Mouse (Mus musculus) effector memory CD4-positive, alpha-beta T cell, adult 7 months (primary cell): ENCODE results near the gene Rsl1. TPM values are rescaled to one million over a fixed set of nuclear protein-coding genes. Genes with fewer than 3 reads are reported as not detected.

Experiments
- polyA plus RNA-seq: library from polyadenylated mRNA; unstranded; fragments of 100-300 nt; shearing (Covaris generic); gene quantifications from one replicate; pipeline ENCODE4 v1.2.1, GENCODE M21; 2017

Gene Rsl1
- 13.1 TPM for polyA plus RNA-seq

GRCm38 (mm10) chr13:67172991-67173722 is at the start of gene Rsl1:
Rsl1 (plus strand) TSS chr13:67173182.

GRCm38 (mm10) chr13:67194340-67194894 is 21.4 kb downstream of the Rsl1 start, which contains the start of gene Zfp455:
Zfp455 (plus strand) TSS chr13:67194506.

Other genes with a start within 250 kb of the Rsl1 start
- 4.6 TPM for gene Zfp712, start 112.0 kb upstream of the Rsl1 start, polyA plus RNA-seq
- gene Zfp708, start 75.2 kb upstream of the Rsl1 start, polyA plus RNA-seq, result 1.7 TPM
- 1.8 TPM for gene Gm28557, start 64.6 kb upstream of the Rsl1 start, polyA plus RNA-seq
- 0.24 TPM for gene Rslcan18, start 56.9 kb upstream of the Rsl1 start, polyA plus RNA-seq
- 0.11 TPM for gene Zfp759, start 51.5 kb upstream of the Rsl1 start, polyA plus RNA-seq
- 2.6 TPM for gene Zfp455, start 21.3 kb downstream of the Rsl1 start, polyA plus RNA-seq
- gene Zfp458, start 105.3 kb downstream of the Rsl1 start, polyA plus RNA-seq, result 1.7 TPM
- not detected for gene Zfp457, start 133.3 kb downstream of the Rsl1 start, polyA plus RNA-seq
- gene Zfp595, start 159.4 kb downstream of the Rsl1 start, polyA plus RNA-seq, result 5.7 TPM
- gene Gm28044, start 187.4 kb downstream of the Rsl1 start, polyA plus RNA-seq, result 0.94 TPM
- gene Zfp953, start 187.4 kb downstream of the Rsl1 start, polyA plus RNA-seq, result 2.0 TPM
- gene Gm28041, start 202.6 kb downstream of the Rsl1 start, polyA plus RNA-seq, result 1.2 TPM
- 5.7 TPM for gene Zfp456, start 202.6 kb downstream of the Rsl1 start, polyA plus RNA-seq
- gene Zfp429, start 226.6 kb downstream of the Rsl1 start, polyA plus RNA-seq, result 29.1 TPM
- gene Zfp459, start 248.2 kb downstream of the Rsl1 start, polyA plus RNA-seq, result 3.5 TPM